Mouse (Mus musculus): Measurements from ENCODE around the gene Krtap13. TPM values are rescaled to one million over a fixed set of nuclear protein-coding genes. Genes with fewer than 3 reads are reported as not detected.

The Krtap13 gene
- polyA plus RNA-seq, 1 experiment from 2014 or later, result not detected

DNA sequence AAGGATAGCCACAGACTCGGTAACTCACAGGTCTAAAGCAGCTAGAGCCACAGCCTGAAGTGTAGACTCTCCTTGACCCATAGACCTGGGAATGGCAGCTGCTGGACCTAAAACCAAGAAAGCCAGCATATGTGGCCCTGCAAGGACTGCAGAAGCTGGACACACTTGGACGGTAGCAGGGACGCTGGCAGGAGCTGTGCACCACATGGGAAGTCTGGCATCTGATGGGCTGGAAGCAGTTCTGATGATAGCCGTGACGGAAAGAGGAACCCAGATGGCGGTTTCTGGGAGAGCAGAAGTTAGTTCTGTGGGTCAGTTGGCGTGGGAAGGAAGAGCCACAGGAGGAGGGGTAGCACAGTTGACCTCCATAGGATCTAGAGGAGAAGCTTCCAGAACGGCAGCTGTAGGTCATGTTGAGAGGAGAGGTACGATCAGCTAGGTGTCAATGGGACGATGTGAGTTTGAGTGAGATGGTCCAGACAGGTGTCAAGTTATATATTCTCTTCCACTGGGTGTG is 43.9 kb downstream of the Krtap13 start, which contains the start of gene 2310061N02Rik:
2310061N02Rik (minus strand) TSS at position 467 of the 517 bp plus-strand sequence.
- Histone ChIP-seq H3K4me2 (replicated peaks; ENCODE audit: low read depth, low read length) (no peak within 1 kb of the TSS), H3K27ac (ENCODE audit: low read length) (no peak within 1 kb of the TSS), H3K4me3 (ENCODE audit: low read depth, low read length) (no peak within 1 kb of the TSS), H3K9me3 (ENCODE audit: low read length) (no peaks in the 10 kb centered on the region), H3K27me3 (replicated peaks; ENCODE audit: insufficient read depth, low read length) (no peaks in the 10 kb centered on the region), H3K9ac (replicated peaks; ENCODE audit: low read depth) (no peak within 1 kb of the TSS), H3K4me1 (ENCODE audit: insufficient read depth, low read depth, low read length) (no peaks in the 10 kb centered on the region), H3K36me3 (ENCODE audit: insufficient read depth, low read length) (no peaks in the 10 kb centered on the region)
- ATAC-seq (no peak), DNase-seq (ENCODE audit: low spot score) (no peak)
- TF ChIP-seq CTCF (IDR thresholded peaks at IDR 0.05) (no peak), EP300 (IDR thresholded peaks at IDR 0.05) (no peak)
- 78% methylated on average over 10 of the region's 10 CpGs for whole genome bisulfite sequencing

GRCm38 (mm10) chr16:88701072-88701864 is 50.2 kb downstream of the Krtap13 start:
- H3K4me2 ChIP-seq (replicated peaks; ENCODE audit: low read depth, low read length), result no peak overlapping the region
- TF ChIP-seq EP300 (IDR thresholded peaks at IDR 0.05) (no peak), CTCF (IDR thresholded peaks at IDR 0.05) (no peak)
- H3K27me3 ChIP-seq (replicated peaks; ENCODE audit: insufficient read depth, low read length), result no peaks in the 10 kb centered on the region
- ATAC-seq, result no peak
- H3K4me3 ChIP-seq (ENCODE audit: low read depth, low read length), result no peak overlapping the region
- no peaks in the 10 kb centered on the region for H3K36me3 ChIP-seq (ENCODE audit: insufficient read depth, low read length)
- H3K27ac ChIP-seq (ENCODE audit: low read length), result no peak overlapping the region
- no peaks in the 10 kb centered on the region; the same call in 1 of the 2 replicates for H3K9me3 ChIP-seq (ENCODE audit: low read length)
- DNase-seq (ENCODE audit: low spot score), result no peak
- H3K9ac ChIP-seq (replicated peaks; ENCODE audit: low read depth), result no peak overlapping the region
- H3K4me1 ChIP-seq (ENCODE audit: insufficient read depth, low read depth, low read length), result no peaks in the 10 kb centered on the region
- WGBS, result 43% methylated on average over 4 of the region's 4 CpGs

Other genes with a start within 250 kb of the Krtap13 start
- gene Cldn17, start 244.7 kb downstream of the Krtap13 start, polyA plus RNA-seq (2015; fragmentation: Nextera tagmentation; extraction: Ambion mirVana), result not detected in 2 replicates
- 2.1 and 2.3 TPM in 2 replicates for gene Cldn8, start 188.5 kb downstream of the Krtap13 start, polyA plus RNA-seq (2015; fragmentation: Nextera tagmentation; extraction: Ambion mirVana)
- gene Krtap24-1, start 139.4 kb downstream of the Krtap13 start, polyA plus RNA-seq (2015; fragmentation: Nextera tagmentation; extraction: Ambion mirVana), result not detected in 2 replicates
- gene 2310079G19Rik, start 124.0 kb downstream of the Krtap13 start, polyA plus RNA-seq (2015; fragmentation: Nextera tagmentation; extraction: Ambion mirVana), result not detected in 2 replicates
- gene Krtap26-1, start 103.8 kb downstream of the Krtap13 start, polyA plus RNA-seq (2015; fragmentation: Nextera tagmentation; extraction: Ambion mirVana), result not detected in 2 replicates
- not detected in 2 replicates for gene Krtap27-1, start 80.0 kb downstream of the Krtap13 start, polyA plus RNA-seq (2015; fragmentation: Nextera tagmentation; extraction: Ambion mirVana)
- gene 2310061N02Rik, start 43.7 kb downstream of the Krtap13 start, polyA plus RNA-seq (2015; fragmentation: Nextera tagmentation; extraction: Ambion mirVana), result not detected in 2 replicates
- not detected in 2 replicates for gene Krtap13-1, start 22.8 kb downstream of the Krtap13 start, polyA plus RNA-seq (2015; fragmentation: Nextera tagmentation; extraction: Ambion mirVana)
- gene 2310034C09Rik, start 7.2 kb upstream of the Krtap13 start, polyA plus RNA-seq (2015; fragmentation: Nextera tagmentation; extraction: Ambion mirVana), result not detected in 2 replicates
- gene 2310057N15Rik, start 22.6 kb upstream of the Krtap13 start, polyA plus RNA-seq (2015; fragmentation: Nextera tagmentation; extraction: Ambion mirVana), result not detected in 2 replicates
- gene Gm5965, start 26.3 kb upstream of the Krtap13 start, polyA plus RNA-seq (2015; fragmentation: Nextera tagmentation; extraction: Ambion mirVana), result not detected in 2 replicates
- gene Gm20741, start 60.6 kb upstream of the Krtap13 start, polyA plus RNA-seq (2015; fragmentation: Nextera tagmentation; extraction: Ambion mirVana), result not detected in 2 replicates
- gene Krtap15, start 68.6 kb upstream of the Krtap13 start, polyA plus RNA-seq (2015; fragmentation: Nextera tagmentation; extraction: Ambion mirVana), result not detected in 2 replicates
- gene Krtap14, start 74.5 kb upstream of the Krtap13 start, polyA plus RNA-seq (2015; fragmentation: Nextera tagmentation; extraction: Ambion mirVana), result not detected in 2 replicates
- not detected in 2 replicates for gene Krtap19-1, start 117.8 kb upstream of the Krtap13 start, polyA plus RNA-seq (2015; fragmentation: Nextera tagmentation; extraction: Ambion mirVana)
- gene Krtap19-2, start 122.6 kb upstream of the Krtap13 start, polyA plus RNA-seq (2015; fragmentation: Nextera tagmentation; extraction: Ambion mirVana), result not detected in 2 replicates
- not detected in 2 replicates for gene Krtap19-3, start 126.4 kb upstream of the Krtap13 start, polyA plus RNA-seq (2015; fragmentation: Nextera tagmentation; extraction: Ambion mirVana)
- gene Krtap19-4, start 133.5 kb upstream of the Krtap13 start, polyA plus RNA-seq (2015; fragmentation: Nextera tagmentation; extraction: Ambion mirVana), result not detected in 2 replicates
- gene Krtap19-5, start 144.8 kb upstream of the Krtap13 start, polyA plus RNA-seq (2015; fragmentation: Nextera tagmentation; extraction: Ambion mirVana), result not detected in 2 replicates
- not detected in 2 replicates for gene Krtap19-9b, start 180.6 kb upstream of the Krtap13 start, polyA plus RNA-seq (2015; fragmentation: Nextera tagmentation; extraction: Ambion mirVana)
- gene Krtap16-3, start 211.2 kb upstream of the Krtap13 start, polyA plus RNA-seq (2015; fragmentation: Nextera tagmentation; extraction: Ambion mirVana), result not detected in 2 replicates

Data from lung, postnatal 0 days (tissue).